ENCODE assay signal across 9 mouse cellular contexts in the genomic region with DNA sequence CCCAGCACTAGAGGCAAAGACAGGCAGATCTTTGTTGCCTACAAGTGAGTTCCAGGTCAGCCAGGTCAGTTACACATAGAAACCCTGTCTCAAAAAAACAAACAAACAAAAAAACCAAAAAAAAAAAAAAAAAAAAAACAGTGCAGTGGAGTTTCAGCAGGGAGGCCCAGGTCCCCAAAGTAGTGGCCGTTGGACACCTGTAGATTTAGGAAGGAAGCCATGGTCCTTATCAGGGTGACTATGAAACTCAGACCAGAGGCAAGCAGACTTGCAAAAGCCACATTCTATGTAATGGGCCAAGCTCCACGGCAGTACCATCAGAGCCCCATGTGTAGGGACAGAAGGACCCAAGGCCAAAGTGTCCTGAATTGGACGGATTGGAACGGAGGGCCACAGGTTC. TPM values are rescaled to one million over a fixed set of nuclear protein-coding genes. Genes with fewer than 3 reads are reported as not detected.
DNase-seq lines count a peak whose midpoint lies in the region; ATAC-seq and TF ChIP-seq lines count a peak whose summit lies in the region.
"Had no signal": no experiment of that assay in that cellular context is flagged by ENCODE, and none has a peak within 500 bp of the region (broad histone marks: within the 10 kb centered on the region; RNA-seq: fewer than 3 reads in every experiment).

No protein-coding gene starts in this region.

- H3K9me3 ChIP-seq in kidney, embryonic 15.5 days (replicated peaks): no peaks in the 10 kb centered on the region
- no peaks in the 10 kb centered on the region for H3K9me3 ChIP-seq in hindbrain, embryonic 15.5 days
- no peaks in the 10 kb centered on the region for H3K9me3 ChIP-seq in midbrain, embryonic 14.5 days (ENCODE audit: control insufficient read depth, low read length)

- H3K9ac ChIP-seq in kidney, embryonic 15.5 days: peak overlapping the region; percentile 73
- H3K9ac ChIP-seq in hindbrain, embryonic 15.5 days: peak overlapping the region; percentile 54
- H3K9ac ChIP-seq in midbrain, embryonic 14.5 days (replicated peaks; ENCODE audit: low read length): peak overlapping the region; percentile 74

- DNase-seq in kidney, postnatal 10 days: no peak
- no peak for DNase-seq in midbrain, embryonic 14.5 days
- no peak for DNase-seq in right cerebral cortex, postnatal 36 days (ENCODE audit: low spot score in 2 of 2)
- DNase-seq in adipocyte (ENCODE audit: low spot score): no peak
- no peak for DNase-seq in frontal cortex, adult 2 months (ENCODE audit: extremely low spot score in 1 of 2, low spot score in 1 of 2)
- DNase-seq: cerebellum, postnatal 36 days had no signal

- peak overlapping the region; percentile 71 for H3K4me3 ChIP-seq in kidney, embryonic 15.5 days (replicated peaks)
- H3K4me3 ChIP-seq in cortical plate, adult 2 months (ENCODE audit: insufficient read depth, low read length): peak overlapping the region; percentile 69; the same call in 1 of the 2 replicates
- H3K4me3 ChIP-seq in hindbrain, embryonic 15.5 days: peak overlapping the region; percentile 60
- H3K4me3 ChIP-seq in midbrain, embryonic 14.5 days (replicated peaks; ENCODE audit: low read depth, low read length): peak overlapping the region; percentile 62; the same call in 1 of the 2 replicates

- H3K36me3 ChIP-seq in kidney, embryonic 15.5 days: peaks cover 21% of the 10 kb centered on the region
- H3K36me3 ChIP-seq in hindbrain, embryonic 15.5 days: no peaks in the 10 kb centered on the region
- H3K36me3 ChIP-seq in midbrain, embryonic 14.5 days (ENCODE audit: control insufficient read depth, insufficient read depth, low read length): peaks cover 11% of the 10 kb centered on the region; the same call in 1 of the 2 replicates

- H3K27ac ChIP-seq in kidney, embryonic 15.5 days: peak overlapping the region; percentile 96
- no peak overlapping the region for H3K27ac ChIP-seq in cortical plate, adult 2 months (ENCODE audit: insufficient read depth, low read length)
- H3K27ac ChIP-seq in hindbrain, embryonic 15.5 days (replicated peaks): no peak overlapping the region
- no peak overlapping the region for H3K27ac ChIP-seq in midbrain, embryonic 14.5 days (replicated peaks; ENCODE audit: low read depth, low read length)

- H3K4me2 ChIP-seq in kidney, embryonic 15.5 days: peak overlapping the region; percentile 93
- peak overlapping the region; percentile 92 for H3K4me2 ChIP-seq in hindbrain, embryonic 15.5 days
- H3K4me2 ChIP-seq in midbrain, embryonic 14.5 days (ENCODE audit: low read length): peak overlapping the region; percentile 98

- H3K4me1 ChIP-seq in kidney, embryonic 15.5 days: peaks cover 43% of the 10 kb centered on the region
- peaks cover 6% of the 10 kb centered on the region for H3K4me1 ChIP-seq in cortical plate, adult 2 months (ENCODE audit: control insufficient read depth, insufficient read depth, low read length)
- peaks cover 31% of the 10 kb centered on the region for H3K4me1 ChIP-seq in hindbrain, embryonic 15.5 days (replicated peaks)
- peaks cover 20% of the 10 kb centered on the region for H3K4me1 ChIP-seq in midbrain, embryonic 14.5 days (ENCODE audit: control insufficient read depth, insufficient read depth, low read length)

- ATAC-seq in kidney, embryonic 15.5 days (replicated peaks; ENCODE audit: low FRiP score): no peak
- ATAC-seq in hindbrain, embryonic 15.5 days (ENCODE audit: low FRiP score, low read depth): no peak
- no peak for ATAC-seq in midbrain, embryonic 14.5 days (ENCODE audit: low FRiP score, low TSS enrichment)

- WGBS in kidney, embryonic 15.5 days: 75% methylated on average over 4 of the region's 4 CpGs
- 81% methylated on average over 4 of the region's 4 CpGs for WGBS in hindbrain, embryonic 15.5 days
- WGBS in midbrain, embryonic 14.5 days: 85% methylated on average over 4 of the region's 4 CpGs

- H3K27me3 ChIP-seq in kidney, embryonic 15.5 days: no peaks in the 10 kb centered on the region
- H3K27me3 ChIP-seq in hindbrain, embryonic 15.5 days: no peaks in the 10 kb centered on the region
- H3K27me3 ChIP-seq in midbrain, embryonic 14.5 days (ENCODE audit: control insufficient read depth, insufficient read depth, low read length): no peaks in the 10 kb centered on the region

- TF ChIP-seq POLR2A in cortical plate, adult 2 months (IDR thresholded peaks at IDR 0.05; ENCODE audit: extremely low read depth, insufficient read depth, low read length): no peak

- no peak for TF ChIP-seq CTCF in cortical plate, adult 2 months (IDR thresholded peaks at IDR 0.05; ENCODE audit: extremely low read depth, insufficient read depth, low read length)

RNA-seq across cellular contexts. Expression of gene Hyal3, which starts 1.0 kb away (rescaled TPM):
- polyA plus RNA-seq in kidney, embryonic 15.5 days (2015; fragmentation: Nextera tagmentation; extraction: Ambion mirVana): 1.3 TPM in 2 replicates
- 0.44 and 0.48 TPM in 2 replicates for polyA plus RNA-seq in cortical plate, adult 2 months (2012; rRNA removed)
- 1.8 and 2.2 TPM in 2 replicates for polyA plus RNA-seq in hindbrain, embryonic 15.5 days (2015; fragmentation: Nextera tagmentation; extraction: Ambion mirVana)
- polyA plus RNA-seq in midbrain, embryonic 14.5 days (2014; fragmentation: Nextera tagmentation; extraction: Ambion mirVana): 0.89 and 1.4 TPM in 2 replicates
- polyA plus RNA-seq in frontal cortex, adult 2 months (2012; rRNA removed): 0.69 and 0.74 TPM in 2 replicates

RNA-seq across cellular contexts. Expression of gene Naa80, which starts 2.9 kb away (rescaled TPM):
- 16.0 and 19.3 TPM in 2 replicates for polyA plus RNA-seq in kidney, embryonic 15.5 days (2015; fragmentation: Nextera tagmentation; extraction: Ambion mirVana)
- polyA plus RNA-seq in cortical plate, adult 2 months (2012; rRNA removed): 13.8 and 13.9 TPM in 2 replicates
- polyA plus RNA-seq in hindbrain, embryonic 15.5 days (2015; fragmentation: Nextera tagmentation; extraction: Ambion mirVana): 17.6 and 19.5 TPM in 2 replicates
- polyA plus RNA-seq in midbrain, embryonic 14.5 days (2014; fragmentation: Nextera tagmentation; extraction: Ambion mirVana): 14.1 and 18.2 TPM in 2 replicates
- 15.9 and 18.3 TPM in 2 replicates for polyA plus RNA-seq in frontal cortex, adult 2 months (2012; rRNA removed)

RNA-seq across cellular contexts. Expression of gene Hyal1, which starts 4.9 kb away (rescaled TPM):
- polyA plus RNA-seq in kidney, embryonic 15.5 days (2015; fragmentation: Nextera tagmentation; extraction: Ambion mirVana): 8.6 and 10.5 TPM in 2 replicates
- polyA plus RNA-seq in cortical plate, adult 2 months (2012; rRNA removed): 5.0 and 5.7 TPM in 2 replicates
- polyA plus RNA-seq in hindbrain, embryonic 15.5 days (2015; fragmentation: Nextera tagmentation; extraction: Ambion mirVana): 7.5 and 8.4 TPM in 2 replicates
- polyA plus RNA-seq in midbrain, embryonic 14.5 days (2014; fragmentation: Nextera tagmentation; extraction: Ambion mirVana): 3.4 and 4.9 TPM in 2 replicates
- 5.0 and 5.5 TPM in 2 replicates for polyA plus RNA-seq in frontal cortex, adult 2 months (2012; rRNA removed)

RNA-seq across cellular contexts. Expression of gene Ifrd2, which starts 5.9 kb away (rescaled TPM):
- polyA plus RNA-seq in kidney, embryonic 15.5 days (2015; fragmentation: Nextera tagmentation; extraction: Ambion mirVana): 47.8 and 55.8 TPM in 2 replicates
- polyA plus RNA-seq in cortical plate, adult 2 months (2012; rRNA removed): 16.3 and 18.6 TPM in 2 replicates
- polyA plus RNA-seq in hindbrain, embryonic 15.5 days (2015; fragmentation: Nextera tagmentation; extraction: Ambion mirVana): 16.3 and 17.3 TPM in 2 replicates
- 14.5 and 15.7 TPM in 2 replicates for polyA plus RNA-seq in midbrain, embryonic 14.5 days (2014; fragmentation: Nextera tagmentation; extraction: Ambion mirVana)
- 17.5 and 18.8 TPM in 2 replicates for polyA plus RNA-seq in frontal cortex, adult 2 months (2012; rRNA removed)

RNA-seq across cellular contexts. Expression of gene Hyal2, which starts 13.8 kb away (rescaled TPM):
- polyA plus RNA-seq in kidney, embryonic 15.5 days (2015; fragmentation: Nextera tagmentation; extraction: Ambion mirVana): 111 and 117 TPM in 2 replicates
- polyA plus RNA-seq in cortical plate, adult 2 months (2012; rRNA removed): 9.7 and 10.3 TPM in 2 replicates
- polyA plus RNA-seq in hindbrain, embryonic 15.5 days (2015; fragmentation: Nextera tagmentation; extraction: Ambion mirVana): 65.8 and 67.4 TPM in 2 replicates
- polyA plus RNA-seq in midbrain, embryonic 14.5 days (2014; fragmentation: Nextera tagmentation; extraction: Ambion mirVana): 86.8 and 97.7 TPM in 2 replicates
- polyA plus RNA-seq in frontal cortex, adult 2 months (2012; rRNA removed): 11.1 and 12.1 TPM in 2 replicates
